Mouse (Mus musculus): ENCODE results near the gene Apc2. TPM values are rescaled to one million over a fixed set of nuclear protein-coding genes. Genes with fewer than 3 reads are reported as not detected.

Apc2 gene
- polyA plus RNA-seq (2014; fragmentation: Illumina TruSeq; extraction: RNeasy Lipid Tissue Mini Kit (QIAGEN cat#74804); ENCODE audit: insufficient read depth, low read depth, low replicate concordance) = 0.46 TPM

GRCm38 (mm10) chr10:80295618-80296425 lies at the start of gene Apc2:
Gene Apc2 (plus strand): TSS chr10:80295977.

GRCm38 (mm10) chr10:80248971-80249640 lies 46.7 kb upstream of the Apc2 start, which contains the start of gene Ndufs7:
Gene Ndufs7 (plus strand): TSS chr10:80249121.

DNA sequence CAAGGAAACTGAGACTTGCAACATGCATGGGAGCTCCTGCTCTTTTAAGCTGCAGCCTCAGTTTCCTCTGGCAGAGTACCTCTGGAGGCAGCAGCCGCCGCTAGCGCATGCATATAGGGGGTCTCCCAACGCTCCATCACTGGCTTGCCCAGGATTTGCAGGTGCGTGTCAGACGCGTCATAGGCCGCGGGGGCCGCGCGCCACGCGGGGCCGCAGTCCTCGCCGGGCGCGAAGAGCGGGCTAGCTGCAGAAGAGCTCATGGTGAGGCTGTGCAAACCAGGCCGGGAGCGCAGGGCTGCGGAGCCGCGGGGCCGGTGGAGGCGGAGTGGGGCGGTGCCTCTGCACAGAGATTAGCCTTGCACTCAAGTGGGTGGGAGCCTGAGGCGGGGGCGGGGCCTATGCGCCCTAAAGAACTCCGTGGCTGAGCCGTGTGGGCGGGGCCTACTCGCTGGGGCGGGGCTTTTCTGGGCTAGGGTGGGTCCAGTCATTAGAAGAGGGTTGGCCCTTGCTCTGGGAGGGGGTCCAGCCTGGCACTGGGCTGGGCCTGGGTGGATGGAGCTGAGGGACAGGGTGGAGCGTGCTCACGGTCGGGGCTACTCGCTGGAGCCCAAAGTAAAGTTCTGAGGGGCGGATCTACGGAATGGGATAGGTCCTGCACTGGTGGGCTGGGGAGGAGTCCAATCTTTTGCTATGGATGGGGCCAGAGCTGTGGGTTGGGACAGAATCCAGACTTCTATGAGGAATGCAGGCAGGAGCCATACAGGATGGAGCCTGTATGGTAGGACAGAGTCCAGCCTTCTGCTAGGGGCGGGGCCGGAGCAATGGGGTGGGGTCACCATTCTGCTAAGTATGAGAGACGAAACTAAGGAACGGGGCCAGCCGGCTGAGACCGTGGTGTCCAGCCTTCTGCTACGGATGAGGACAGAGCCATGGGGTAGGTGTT lies 34.9 kb upstream of the Apc2 start, which contains the start of the genes Gamt and Dazap1:
Gamt (minus strand) TSS at position 371 of the 943 bp plus-strand sequence.
Dazap1 (plus strand) TSS at position 845 of the 943 bp plus-strand sequence.

DNA sequence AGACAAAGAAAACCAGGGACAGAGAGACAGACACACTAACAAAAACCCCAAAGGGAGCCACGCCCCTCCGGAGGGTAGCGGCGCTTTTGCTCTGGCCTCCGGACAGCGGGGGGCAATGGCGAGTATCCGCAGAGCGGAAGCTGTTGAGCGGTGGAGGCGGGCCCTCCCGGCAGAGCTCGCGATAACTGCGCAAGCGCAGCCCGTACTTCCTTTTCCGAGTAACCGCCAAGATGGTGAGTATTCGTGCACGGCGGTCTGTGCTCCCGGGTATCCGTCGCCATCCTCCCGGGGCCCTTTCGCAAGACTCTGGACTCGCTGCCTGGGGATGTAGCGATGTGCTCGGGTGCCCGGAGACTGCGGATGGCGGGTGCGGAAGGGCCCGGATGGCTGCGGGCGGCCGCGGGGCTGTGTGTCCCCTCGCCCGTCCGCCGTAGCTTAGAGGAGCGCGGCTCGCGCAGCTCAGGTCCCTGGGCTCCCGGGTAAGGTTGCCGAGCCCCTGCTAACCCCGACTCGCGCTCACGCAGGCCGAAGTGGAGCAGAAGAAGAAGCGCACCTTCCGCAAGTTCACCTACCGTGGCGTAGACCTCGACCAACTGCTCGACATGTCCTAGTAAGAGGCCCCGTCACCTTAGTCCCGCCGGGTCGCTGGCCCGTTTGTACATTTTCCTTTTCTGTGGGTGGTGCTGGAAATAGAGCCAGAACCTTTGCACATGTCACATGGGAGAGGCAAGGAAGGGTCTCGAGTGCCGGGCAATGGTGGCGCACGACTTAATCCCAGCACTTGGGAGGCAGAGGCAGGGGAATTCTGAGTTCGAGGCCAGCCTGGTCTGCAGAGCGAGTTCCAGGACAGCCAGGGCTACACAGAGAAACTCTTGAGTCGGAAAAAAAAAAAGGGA lies 3.3 kb upstream of the Apc2 start, which contains the start of gene Rps15:
Rps15 (plus strand) TSS at position 203 of the 896 bp plus-strand sequence.

GRCm38 (mm10) chr10:80320340-80320760 lies 24.6 kb downstream of the Apc2 start, which contains the start of gene 2310011J03Rik:
Gene 2310011J03Rik (minus strand): TSS chr10:80320537.

GRCm38 (mm10) chr10:80329273-80330081 lies 33.7 kb downstream of the Apc2 start, which contains the start of the genes Pcsk4 and Reep6:
Gene Pcsk4 (minus strand): TSS chr10:80329498.
Gene Reep6 (plus strand): TSS chr10:80329953.

DNA sequence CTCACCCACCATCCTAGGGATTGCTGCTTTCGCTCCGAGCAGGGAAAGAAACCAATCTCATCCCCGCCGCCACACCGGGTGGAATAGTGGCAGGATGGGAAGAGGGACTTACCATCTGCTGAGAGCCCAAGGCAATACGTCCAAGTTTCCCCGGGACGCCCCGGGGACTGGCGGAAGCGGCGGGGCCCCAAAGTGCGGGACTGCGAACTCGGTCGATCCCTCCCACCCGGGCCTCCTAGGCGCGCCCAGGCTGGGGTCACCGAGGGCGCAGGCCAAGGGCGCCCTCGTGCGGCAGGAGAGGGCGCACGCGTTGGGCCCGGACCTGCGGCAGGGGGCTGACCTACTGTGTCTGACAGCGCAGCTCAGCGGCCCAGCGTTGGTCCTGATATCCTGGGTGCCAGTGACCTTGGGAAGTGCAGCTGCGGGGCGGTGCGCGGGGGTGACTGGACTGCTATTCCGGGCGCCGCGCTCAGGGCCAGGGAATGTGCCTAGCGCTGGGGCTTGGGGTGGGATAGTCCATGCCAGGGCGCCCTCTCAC lies 52.5 kb downstream of the Apc2 start, which contains the start of gene Adamtsl5:
Adamtsl5 (minus strand) TSS at position 169 of the 538 bp plus-strand sequence.

DNA sequence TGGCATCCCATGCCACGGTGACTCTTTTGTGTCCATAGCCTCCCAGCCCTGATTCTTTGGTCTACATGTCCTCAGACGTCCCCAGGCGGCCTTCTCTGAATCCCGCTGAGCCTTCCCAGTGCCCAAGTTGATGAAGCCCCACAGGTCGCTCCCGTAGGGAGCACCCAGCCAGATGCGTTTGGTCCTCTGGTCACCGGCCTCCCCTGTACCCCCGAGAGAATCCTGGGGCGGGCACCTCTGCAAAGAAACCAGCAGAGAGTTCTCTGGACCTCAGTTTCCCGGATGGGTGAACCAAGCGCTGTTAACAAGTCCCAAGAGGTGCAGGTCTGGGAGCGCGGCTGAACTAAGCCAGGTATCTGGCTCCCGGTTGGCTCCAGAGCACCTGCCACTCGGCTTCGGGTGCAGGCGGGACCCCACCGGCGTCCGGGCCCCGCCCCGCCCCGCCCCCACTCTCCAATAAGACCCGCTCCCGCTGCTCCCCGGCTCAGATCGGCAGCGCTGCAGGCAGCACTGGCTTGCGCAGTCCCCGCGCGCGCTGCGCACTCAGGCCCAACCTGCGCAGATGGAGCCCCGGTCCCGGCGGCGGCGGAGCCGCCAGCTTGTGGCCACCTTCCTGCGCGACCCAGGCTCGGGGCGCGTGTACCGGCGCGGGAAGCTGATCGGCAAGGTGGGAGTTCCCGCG lies 60.4 kb downstream of the Apc2 start, which contains the start of gene Plk5:
Plk5 (plus strand) TSS at position 459 of the 682 bp plus-strand sequence.

Other genes with a start within 250 kb of the Apc2 start
- gene Gpx4, start 248.8 kb upstream of the Apc2 start, polyA plus RNA-seq (2014; fragmentation: Illumina TruSeq; extraction: RNeasy Lipid Tissue Mini Kit (QIAGEN cat#74804); ENCODE audit: insufficient read depth, low read depth, low replicate concordance) = 1,013 TPM
- gene Sbno2, start 190.4 kb upstream of the Apc2 start, polyA plus RNA-seq (2014; fragmentation: Illumina TruSeq; extraction: RNeasy Lipid Tissue Mini Kit (QIAGEN cat#74804); ENCODE audit: insufficient read depth, low read depth, low replicate concordance) = 13.9 TPM
- 98.1 TPM for gene Stk11, start 180.2 kb upstream of the Apc2 start, polyA plus RNA-seq (2014; fragmentation: Illumina TruSeq; extraction: RNeasy Lipid Tissue Mini Kit (QIAGEN cat#74804); ENCODE audit: insufficient read depth, low read depth, low replicate concordance)
- gene Atp5d, start 157.3 kb upstream of the Apc2 start, polyA plus RNA-seq (2014; fragmentation: Illumina TruSeq; extraction: RNeasy Lipid Tissue Mini Kit (QIAGEN cat#74804); ENCODE audit: insufficient read depth, low read depth, low replicate concordance) = 267 TPM
- 6.8 TPM for gene Cbarp, start 155.1 kb upstream of the Apc2 start, polyA plus RNA-seq (2014; fragmentation: Illumina TruSeq; extraction: RNeasy Lipid Tissue Mini Kit (QIAGEN cat#74804); ENCODE audit: insufficient read depth, low read depth, low replicate concordance)
- gene Midn, start 147.7 kb upstream of the Apc2 start, polyA plus RNA-seq (2014; fragmentation: Illumina TruSeq; extraction: RNeasy Lipid Tissue Mini Kit (QIAGEN cat#74804); ENCODE audit: insufficient read depth, low read depth, low replicate concordance) = 24.9 TPM
- 84.5 TPM for gene Cirbp, start 130.0 kb upstream of the Apc2 start, polyA plus RNA-seq (2014; fragmentation: Illumina TruSeq; extraction: RNeasy Lipid Tissue Mini Kit (QIAGEN cat#74804); ENCODE audit: insufficient read depth, low read depth, low replicate concordance)
- 27.6 TPM for gene 1600002K03Rik, start 123.0 kb upstream of the Apc2 start, polyA plus RNA-seq (2014; fragmentation: Illumina TruSeq; extraction: RNeasy Lipid Tissue Mini Kit (QIAGEN cat#74804); ENCODE audit: insufficient read depth, low read depth, low replicate concordance)
- 1.1 TPM for gene Efna2, start 116.5 kb upstream of the Apc2 start, polyA plus RNA-seq (2014; fragmentation: Illumina TruSeq; extraction: RNeasy Lipid Tissue Mini Kit (QIAGEN cat#74804); ENCODE audit: insufficient read depth, low read depth, low replicate concordance)
- gene Mum1, start 69.5 kb upstream of the Apc2 start, polyA plus RNA-seq (2014; fragmentation: Illumina TruSeq; extraction: RNeasy Lipid Tissue Mini Kit (QIAGEN cat#74804); ENCODE audit: insufficient read depth, low read depth, low replicate concordance) = 23.2 TPM
- gene Ndufs7, start 46.9 kb upstream of the Apc2 start, polyA plus RNA-seq (2014; fragmentation: Illumina TruSeq; extraction: RNeasy Lipid Tissue Mini Kit (QIAGEN cat#74804); ENCODE audit: insufficient read depth, low read depth, low replicate concordance) = 159 TPM
- 15.2 TPM for gene Gamt, start 35.0 kb upstream of the Apc2 start, polyA plus RNA-seq (2014; fragmentation: Illumina TruSeq; extraction: RNeasy Lipid Tissue Mini Kit (QIAGEN cat#74804); ENCODE audit: insufficient read depth, low read depth, low replicate concordance)
- gene Dazap1, start 34.5 kb upstream of the Apc2 start, polyA plus RNA-seq (2014; fragmentation: Illumina TruSeq; extraction: RNeasy Lipid Tissue Mini Kit (QIAGEN cat#74804); ENCODE audit: insufficient read depth, low read depth, low replicate concordance) = 33.6 TPM
- gene Rps15, start 3.5 kb upstream of the Apc2 start, polyA plus RNA-seq (2014; fragmentation: Illumina TruSeq; extraction: RNeasy Lipid Tissue Mini Kit (QIAGEN cat#74804); ENCODE audit: insufficient read depth, low read depth, low replicate concordance) = 3,529 TPM
- gene 2310011J03Rik, start 24.6 kb downstream of the Apc2 start, polyA plus RNA-seq (2014; fragmentation: Illumina TruSeq; extraction: RNeasy Lipid Tissue Mini Kit (QIAGEN cat#74804); ENCODE audit: insufficient read depth, low read depth, low replicate concordance) = 50.0 TPM
- gene Pcsk4, start 33.5 kb downstream of the Apc2 start, polyA plus RNA-seq (2014; fragmentation: Illumina TruSeq; extraction: RNeasy Lipid Tissue Mini Kit (QIAGEN cat#74804); ENCODE audit: insufficient read depth, low read depth, low replicate concordance) = 2.0 TPM
- gene Reep6, start 34.0 kb downstream of the Apc2 start, polyA plus RNA-seq (2014; fragmentation: Illumina TruSeq; extraction: RNeasy Lipid Tissue Mini Kit (QIAGEN cat#74804); ENCODE audit: insufficient read depth, low read depth, low replicate concordance) = 12.2 TPM
- 21.3 TPM for gene Adamtsl5, start 52.4 kb downstream of the Apc2 start, polyA plus RNA-seq (2014; fragmentation: Illumina TruSeq; extraction: RNeasy Lipid Tissue Mini Kit (QIAGEN cat#74804); ENCODE audit: insufficient read depth, low read depth, low replicate concordance)
- gene Plk5, start 60.5 kb downstream of the Apc2 start, polyA plus RNA-seq (2014; fragmentation: Illumina TruSeq; extraction: RNeasy Lipid Tissue Mini Kit (QIAGEN cat#74804); ENCODE audit: insufficient read depth, low read depth, low replicate concordance) = 1.6 TPM
- gene Mex3d, start 91.7 kb downstream of the Apc2 start, polyA plus RNA-seq (2014; fragmentation: Illumina TruSeq; extraction: RNeasy Lipid Tissue Mini Kit (QIAGEN cat#74804); ENCODE audit: insufficient read depth, low read depth, low replicate concordance) = 6.8 TPM
- gene Mbd3, start 103.6 kb downstream of the Apc2 start, polyA plus RNA-seq (2014; fragmentation: Illumina TruSeq; extraction: RNeasy Lipid Tissue Mini Kit (QIAGEN cat#74804); ENCODE audit: insufficient read depth, low read depth, low replicate concordance) = 93.3 TPM
- gene Uqcr11, start 110.9 kb downstream of the Apc2 start, polyA plus RNA-seq (2014; fragmentation: Illumina TruSeq; extraction: RNeasy Lipid Tissue Mini Kit (QIAGEN cat#74804); ENCODE audit: insufficient read depth, low read depth, low replicate concordance) = 589 TPM
- gene Tcf3, start 137.7 kb downstream of the Apc2 start, polyA plus RNA-seq (2014; fragmentation: Illumina TruSeq; extraction: RNeasy Lipid Tissue Mini Kit (QIAGEN cat#74804); ENCODE audit: insufficient read depth, low read depth, low replicate concordance) = 25.1 TPM
- gene Onecut3, start 198.9 kb downstream of the Apc2 start, polyA plus RNA-seq (2014; fragmentation: Illumina TruSeq; extraction: RNeasy Lipid Tissue Mini Kit (QIAGEN cat#74804); ENCODE audit: insufficient read depth, low read depth, low replicate concordance) = not detected
- gene Atp8b3, start 243.1 kb downstream of the Apc2 start, polyA plus RNA-seq (2014; fragmentation: Illumina TruSeq; extraction: RNeasy Lipid Tissue Mini Kit (QIAGEN cat#74804); ENCODE audit: insufficient read depth, low read depth, low replicate concordance) = not detected

Measured in lung, adult 10 weeks (tissue).